Mouse (Mus musculus): ENCODE measurements around the gene Pik3ap1. TPM values are rescaled to one million over a fixed set of nuclear protein-coding genes. Genes with fewer than 3 reads are reported as not detected.

Pik3ap1 gene
- polyA plus RNA-seq, 1 experiment from 2014 or later = 8.6 TPM

- no peak for ATAC-seq
- no peaks in the 10 kb centered on the region; the same call in 1 of the 2 replicates for H3K4me1 ChIP-seq (ENCODE audit: insufficient read depth, low read depth, low read length)
- no peak overlapping the region for H3K27ac ChIP-seq (ENCODE audit: low read length)
- no peaks in the 10 kb centered on the region for H3K27me3 ChIP-seq (replicated peaks; ENCODE audit: insufficient read depth, low read length)
- no peak for DNase-seq (ENCODE audit: low spot score)
- WGBS = 77% methylated on average over 4 of the region's 4 CpGs
- no peak overlapping the region for H3K9ac ChIP-seq (replicated peaks; ENCODE audit: low read depth)
- no peak overlapping the region for H3K4me2 ChIP-seq (replicated peaks; ENCODE audit: low read depth, low read length)
- no peak for TF ChIP-seq CTCF (IDR thresholded peaks at IDR 0.05)
- TF ChIP-seq EP300 (IDR thresholded peaks at IDR 0.05) = no peak
- no peak overlapping the region for H3K4me3 ChIP-seq (ENCODE audit: low read depth, low read length)
- no peaks in the 10 kb centered on the region for H3K9me3 ChIP-seq (ENCODE audit: low read length)
- peaks cover 27% of the 10 kb centered on the region; the same call in 1 of the 2 replicates for H3K36me3 ChIP-seq (ENCODE audit: insufficient read depth, low read length)
These were observed 138.6 kb downstream of the Pik3ap1 start for GRCm38 (mm10) chr19:41246271-41246670.

- H3K36me3 ChIP-seq (ENCODE audit: insufficient read depth, low read length) = peaks cover 31% of the 10 kb centered on the region; the same call in 1 of the 2 replicates
- no peak for ATAC-seq
- no peak overlapping the region for H3K27ac ChIP-seq (ENCODE audit: low read length)
- DNase-seq (ENCODE audit: low spot score) = peak; percentile 56
- no peak overlapping the region for H3K4me3 ChIP-seq (ENCODE audit: low read depth, low read length)
- no peaks in the 10 kb centered on the region; the same call in 1 of the 2 replicates for H3K4me1 ChIP-seq (ENCODE audit: insufficient read depth, low read depth, low read length)
- WGBS = 66% methylated on average over 6 of the region's 6 CpGs
- H3K27me3 ChIP-seq (replicated peaks; ENCODE audit: insufficient read depth, low read length) = no peaks in the 10 kb centered on the region
- TF ChIP-seq EP300 (IDR thresholded peaks at IDR 0.05) (no peak), CTCF (IDR thresholded peaks at IDR 0.05) (peak; percentile 79)
- no peak overlapping the region for H3K4me2 ChIP-seq (replicated peaks; ENCODE audit: low read depth, low read length)
- H3K9me3 ChIP-seq (ENCODE audit: low read length) = no peaks in the 10 kb centered on the region
- no peak overlapping the region for H3K9ac ChIP-seq (replicated peaks; ENCODE audit: low read depth)
These were observed 140.3 kb downstream of the Pik3ap1 start for GRCm38 (mm10) chr19:41244581-41244980.

GRCm38 (mm10) chr19:41241997-41242396 lies 142.9 kb downstream of the Pik3ap1 start:
- no peak overlapping the region for H3K4me3 ChIP-seq (ENCODE audit: low read depth, low read length)
- WGBS = 93% methylated on average over 5 of the region's 5 CpGs
- H3K36me3 ChIP-seq (ENCODE audit: insufficient read depth, low read length) = peaks cover 30% of the 10 kb centered on the region; the same call in 1 of the 2 replicates

GRCm38 (mm10) chr19:41233698-41234097 lies 151.2 kb downstream of the Pik3ap1 start:
- no peak for ATAC-seq
- H3K9me3 ChIP-seq (ENCODE audit: low read length) = no peaks in the 10 kb centered on the region
- no peaks in the 10 kb centered on the region for H3K4me1 ChIP-seq (ENCODE audit: insufficient read depth, low read depth, low read length)
- H3K27ac ChIP-seq (ENCODE audit: low read length) = no peak overlapping the region
- H3K9ac ChIP-seq (replicated peaks; ENCODE audit: low read depth) = no peak overlapping the region
- no peak for DNase-seq (ENCODE audit: low spot score)
- peaks cover 32% of the 10 kb centered on the region for H3K36me3 ChIP-seq (ENCODE audit: insufficient read depth, low read length)
- H3K4me3 ChIP-seq (ENCODE audit: low read depth, low read length) = no peak overlapping the region
- 92% methylated on average over 4 of the region's 4 CpGs for WGBS
- H3K4me2 ChIP-seq (replicated peaks; ENCODE audit: low read depth, low read length) = no peak overlapping the region
- TF ChIP-seq EP300 (IDR thresholded peaks at IDR 0.05) (no peak), CTCF (IDR thresholded peaks at IDR 0.05) (no peak)
- H3K27me3 ChIP-seq (replicated peaks; ENCODE audit: insufficient read depth, low read length) = no peaks in the 10 kb centered on the region

More at GRCm38 (mm10) chr19:41241997-41242396, 142.9 kb downstream of the Pik3ap1 start:
- ATAC-seq (no peak), DNase-seq (ENCODE audit: low spot score) (no peak)
- H3K27me3 ChIP-seq (replicated peaks; ENCODE audit: insufficient read depth, low read length) = no peaks in the 10 kb centered on the region
- no peak overlapping the region for H3K27ac ChIP-seq (ENCODE audit: low read length)
- TF ChIP-seq CTCF (IDR thresholded peaks at IDR 0.05) = no peak
- TF ChIP-seq EP300 (IDR thresholded peaks at IDR 0.05) = no peak
- no peaks in the 10 kb centered on the region for H3K9me3 ChIP-seq (ENCODE audit: low read length)
- H3K4me2 ChIP-seq (replicated peaks; ENCODE audit: low read depth, low read length) = no peak overlapping the region
- H3K9ac ChIP-seq (replicated peaks; ENCODE audit: low read depth) = no peak overlapping the region
- H3K4me1 ChIP-seq (ENCODE audit: insufficient read depth, low read depth, low read length) = no peaks in the 10 kb centered on the region

Other genes starting within 250 kb of the Pik3ap1 start
- not detected in 2 replicates for gene Tll2, start 178.3 kb downstream of the Pik3ap1 start, polyA plus RNA-seq (2015; fragmentation: Nextera tagmentation; extraction: Ambion mirVana)
- gene Tm9sf3, start 121.1 kb downstream of the Pik3ap1 start, polyA plus RNA-seq (2015; fragmentation: Nextera tagmentation; extraction: Ambion mirVana) = 93.7 and 109 TPM in 2 replicates
- 10.8 and 13.3 TPM in 2 replicates for gene Lcor, start 97.5 kb upstream of the Pik3ap1 start, polyA plus RNA-seq (2015; fragmentation: Nextera tagmentation; extraction: Ambion mirVana)
- gene Gm340, start 197.3 kb upstream of the Pik3ap1 start, polyA plus RNA-seq (2015; fragmentation: Nextera tagmentation; extraction: Ambion mirVana) = 1.2 and 1.3 TPM in 2 replicates